Mouse (Mus musculus) hindbrain, postnatal 0 days (tissue): ENCODE measurements at regions not wholly inside any gene's neighbourhood (a gene's known extent, or its start where the extent isn't known, plus 50 kb on each side); places are given as distances from the start of the nearest gene placed in this dataset.
A peak's percentile ranks its signal among the peaks of the same experiment; 100 is the strongest.

Experiments
- ATAC-seq: fragments of 200-750 bp; cut with Nextera tagmentation; 2 replicates; pipeline ENCODE4 v1.8.0; 2017; ENCODE audit warnings: mild to moderate bottlenecking, moderate TSS enrichment, moderate library complexity
- DNase-seq: peaks from one replicate; pipeline ENCODE4 v3.0.0-alpha.2; 2015; ENCODE audit warnings: low spot score
- H3K27ac ChIP-seq: fragments of 300-500 bp; sonication (generic); 2 replicates; pipeline ENCODE4 v1.5.1; 2014; ENCODE audit warnings: mild to moderate bottlenecking
- H3K27me3 ChIP-seq: fragments of 300-500 bp; sonication (generic); 2 replicates; pipeline ENCODE4 v1.6.1; 2014; ENCODE audit warnings: low read length, mixed read lengths; ENCODE audit not compliant: insufficient read depth
- H3K36me3 ChIP-seq: fragments of 300-500 bp; sonication (generic); 2 replicates; pipeline ENCODE4 v1.6.1; 2014; ENCODE audit warnings: low read length, mixed read lengths; ENCODE audit not compliant: insufficient read depth
- H3K4me1 ChIP-seq: fragments of 300-500 bp; sonication (generic); 2 replicates; pipeline ENCODE4 v1.6.1; 2014; ENCODE audit warnings: antibody characterized with exemption, low read length, mixed read lengths; ENCODE audit not compliant: insufficient read depth
- H3K4me2 ChIP-seq: fragments of 300-500 bp; sonication (generic); 2 replicates; pipeline ENCODE4 v1.6.1; 2014; ENCODE audit warnings: low read depth, mild to moderate bottlenecking, low read length, moderate library complexity, mixed read lengths
- H3K4me3 ChIP-seq: fragments of 300-500 bp; sonication (generic); 2 replicates; pipeline ENCODE4 v1.5.1; 2014; ENCODE audit warnings: low read length
- H3K9ac ChIP-seq: fragments of 300-500 bp; sonication (generic); replicated peaks from 2 replicates; pipeline ENCODE4 v1.6.1; 2014; ENCODE audit warnings: mild to moderate bottlenecking, low read length, moderate library complexity, mixed read lengths
- H3K9me3 ChIP-seq: fragments of 300-500 bp; sonication (generic); 2 replicates; pipeline ENCODE4 v1.6.1; 2016; ENCODE audit warnings: low read length, mixed read lengths
- CTCF ChIP-seq: IDR thresholded peaks from 2 replicates; pipeline ENCODE4 v1.5.1; 2016; ENCODE audit warnings: antibody characterized with exemption, control low read depth, low read depth
- WGBS: fragments of 180-500 bp; shearing (Covaris S2); extraction: QIAGEN DNeasy Blood & Tissue Kit; methylation state at CpG from one replicate; pipeline ENCODE4 v1.1.7; 2014; 5-methylcytosine and 5-hydroxymethylcytosine counted together

- DNase-seq: no peak
- TF ChIP-seq CTCF: no peak
Measured at GRCm38 (mm10) chrX:11209895-11210294, 89.2 kb upstream of the H2al1a start.

GRCm38 (mm10) chrX:11212811-11213210 lies 86.2 kb upstream of the H2al1a start:
- ATAC-seq (no peak), DNase-seq (no peak)
- 61% methylated on average over 1 of the region's 1 CpGs for WGBS
- no peaks in the 10 kb centered on the region for H3K4me1 ChIP-seq
- H3K4me3 ChIP-seq: no peak overlapping the region
- no peak overlapping the region for H3K27ac ChIP-seq
- no peaks in the 10 kb centered on the region for H3K36me3 ChIP-seq
- no peak for TF ChIP-seq CTCF
- no peaks in the 10 kb centered on the region for H3K27me3 ChIP-seq
- no peak overlapping the region for H3K4me2 ChIP-seq
- no peak overlapping the region for H3K9ac ChIP-seq
- H3K9me3 ChIP-seq: no peaks in the 10 kb centered on the region

More at GRCm38 (mm10) chrX:11209895-11210294, 89.2 kb upstream of the H2al1a start:
- Histone ChIP-seq H3K4me3 (no peak overlapping the region), H3K27me3 (no peaks in the 10 kb centered on the region), H3K9me3 (no peaks in the 10 kb centered on the region), H3K4me2 (no peak overlapping the region), H3K36me3 (no peaks in the 10 kb centered on the region), H3K9ac (no peak overlapping the region), H3K4me1 (no peaks in the 10 kb centered on the region), H3K27ac (no peak overlapping the region)
- WGBS: 86% methylated on average over 5 of the region's 5 CpGs
- no peak for ATAC-seq

GRCm38 (mm10) chrX:11213492-11213891 lies 85.6 kb upstream of the H2al1a start:
- H3K27me3 ChIP-seq: no peaks in the 10 kb centered on the region
- ATAC-seq: no peak
- 56% methylated on average over 3 of the region's 3 CpGs for WGBS

GRCm38 (mm10) chrX:11239066-11239465 lies 60.0 kb upstream of the H2al1a start:
- Histone ChIP-seq H3K36me3 (no peaks in the 10 kb centered on the region), H3K27me3 (no peaks in the 10 kb centered on the region), H3K4me2 (no peak overlapping the region), H3K9ac (no peak overlapping the region), H3K4me1 (no peaks in the 10 kb centered on the region), H3K27ac (no peak overlapping the region), H3K9me3 (no peaks in the 10 kb centered on the region), H3K4me3 (no peak overlapping the region)
- 82% methylated on average over 1 of the region's 1 CpGs for WGBS
- no peak for TF ChIP-seq CTCF
- no peak for ATAC-seq
- no peak for DNase-seq

More at GRCm38 (mm10) chrX:11213492-11213891, 85.6 kb upstream of the H2al1a start:
- peak; percentile 30 for DNase-seq
- Histone ChIP-seq H3K4me2 (no peak overlapping the region), H3K9ac (no peak overlapping the region), H3K4me3 (no peak overlapping the region), H3K9me3 (no peaks in the 10 kb centered on the region), H3K36me3 (no peaks in the 10 kb centered on the region), H3K27ac (no peak overlapping the region), H3K4me1 (no peaks in the 10 kb centered on the region)
- peak; percentile 47 for TF ChIP-seq CTCF

GRCm38 (mm10) chrX:11245576-11245975 lies 53.5 kb upstream of the H2al1a start:
- Histone ChIP-seq H3K4me1 (no peaks in the 10 kb centered on the region), H3K9me3 (no peaks in the 10 kb centered on the region), H3K27me3 (no peaks in the 10 kb centered on the region), H3K9ac (no peak overlapping the region), H3K4me3 (no peak overlapping the region), H3K36me3 (no peaks in the 10 kb centered on the region), H3K27ac (no peak overlapping the region), H3K4me2 (no peak overlapping the region)
- no peak for ATAC-seq
- peak; percentile 15 for DNase-seq
- TF ChIP-seq CTCF: no peak
- 73% methylated on average over 3 of the region's 3 CpGs for WGBS
